Mouse (Mus musculus) neural tube, embryonic 10.5 days (tissue): ENCODE measurements around the gene Hey2.

Source experiments
- DNase-seq: peaks from one replicate; pipeline ENCODE4 v3.0.0-alpha.2; 2017; ENCODE audit warnings: low spot score; ENCODE audit errors: extremely low spot score

Hey2 gene

DNA sequence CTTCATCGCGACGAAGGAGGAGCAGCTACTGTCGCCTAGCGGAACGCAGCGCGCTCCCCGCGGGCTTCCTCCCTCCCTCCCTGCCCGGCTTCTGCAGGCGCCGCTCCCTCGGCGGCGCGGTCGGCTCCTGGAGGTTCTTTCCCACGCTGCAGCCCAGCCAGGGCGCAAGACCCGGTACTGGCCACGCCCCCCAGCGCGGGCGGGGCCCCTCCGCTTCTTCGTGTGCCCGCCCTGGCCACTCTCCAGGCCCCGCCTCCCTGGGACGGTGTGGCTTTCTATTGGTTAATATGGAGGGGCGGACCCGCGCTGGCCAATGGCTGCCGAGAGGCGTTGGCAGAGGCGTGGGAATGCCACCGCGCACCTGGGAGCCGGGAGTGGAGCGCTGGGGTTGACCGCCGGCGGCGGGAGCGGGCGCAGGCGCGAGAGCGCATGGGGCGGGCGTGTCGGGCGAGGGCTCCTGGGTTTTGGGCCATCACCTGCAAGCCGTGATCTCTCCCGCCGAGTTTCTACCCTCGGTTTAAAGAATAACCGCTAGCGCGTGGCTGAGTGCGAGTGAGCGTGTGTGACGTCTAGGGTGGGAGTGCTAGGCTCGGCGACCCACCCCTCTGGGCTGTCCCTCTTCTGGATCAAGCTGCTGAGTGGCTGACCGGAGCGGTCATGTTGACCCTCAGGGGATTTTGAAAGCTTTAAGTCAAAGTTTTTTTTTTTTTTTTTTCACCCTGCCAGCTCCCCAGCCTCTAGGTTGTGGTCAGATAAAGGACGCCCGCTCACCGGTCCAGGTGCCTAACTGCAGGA lies at the start of gene Hey2:
Gene Hey2 (minus strand): TSS at position 159 of the 795 bp plus-strand sequence.
- DNase-seq: peak; percentile 98

DNA sequence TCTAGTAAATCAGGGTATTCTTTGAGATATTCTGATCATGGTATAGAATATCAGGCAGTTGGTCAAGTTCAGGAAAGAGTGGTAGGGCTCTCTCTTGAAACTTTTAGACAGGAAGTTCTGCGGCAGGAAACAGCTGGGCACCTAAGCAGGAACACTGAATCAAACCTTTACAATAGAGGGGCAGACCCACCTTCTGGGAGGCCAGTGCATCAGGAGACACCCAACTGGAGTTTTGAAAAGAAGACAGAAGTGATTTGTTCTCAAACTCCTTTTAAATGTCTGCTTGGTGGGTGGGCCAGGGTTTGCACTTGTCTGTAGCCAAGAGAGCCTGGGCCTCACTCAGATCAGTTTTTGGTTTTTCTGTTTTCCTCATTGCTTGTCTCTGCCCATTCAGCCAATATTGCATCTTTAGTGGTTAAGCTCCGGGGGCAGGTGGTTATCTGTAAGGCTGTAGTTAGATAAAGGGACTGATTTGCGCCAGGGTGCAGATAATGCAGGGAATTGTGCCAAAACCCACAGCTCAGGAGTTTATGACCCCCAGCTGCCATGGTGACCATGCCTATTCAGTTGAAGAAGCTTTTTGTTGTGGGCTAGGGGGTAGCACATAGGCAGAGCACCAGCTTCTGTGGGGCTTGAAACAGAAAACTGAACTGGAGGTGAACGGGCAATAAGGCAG lies 40.6 kb upstream of the Hey2 start:
- no peak for DNase-seq

DNA sequence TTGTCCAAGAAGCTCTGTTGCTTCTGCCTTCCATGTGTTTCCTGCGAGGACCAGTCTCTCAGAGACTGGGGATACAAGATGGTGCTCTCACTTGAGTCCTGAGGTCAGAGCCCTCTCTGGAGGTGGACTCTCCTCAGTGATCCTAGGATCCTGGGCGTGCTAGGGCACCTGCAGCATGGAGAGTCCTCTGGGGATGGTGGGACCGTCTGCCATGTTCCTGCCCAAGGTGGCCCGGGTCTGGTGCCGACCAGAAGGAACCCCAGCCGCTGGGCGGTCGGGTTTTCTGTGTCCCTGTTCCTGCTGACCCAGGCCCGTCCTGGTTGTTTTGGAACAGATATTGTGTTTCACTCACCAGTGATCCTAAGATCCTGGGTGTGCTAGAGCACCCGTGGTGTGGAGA lies 38.5 kb upstream of the Hey2 start:
- DNase-seq: no peak

DNA sequence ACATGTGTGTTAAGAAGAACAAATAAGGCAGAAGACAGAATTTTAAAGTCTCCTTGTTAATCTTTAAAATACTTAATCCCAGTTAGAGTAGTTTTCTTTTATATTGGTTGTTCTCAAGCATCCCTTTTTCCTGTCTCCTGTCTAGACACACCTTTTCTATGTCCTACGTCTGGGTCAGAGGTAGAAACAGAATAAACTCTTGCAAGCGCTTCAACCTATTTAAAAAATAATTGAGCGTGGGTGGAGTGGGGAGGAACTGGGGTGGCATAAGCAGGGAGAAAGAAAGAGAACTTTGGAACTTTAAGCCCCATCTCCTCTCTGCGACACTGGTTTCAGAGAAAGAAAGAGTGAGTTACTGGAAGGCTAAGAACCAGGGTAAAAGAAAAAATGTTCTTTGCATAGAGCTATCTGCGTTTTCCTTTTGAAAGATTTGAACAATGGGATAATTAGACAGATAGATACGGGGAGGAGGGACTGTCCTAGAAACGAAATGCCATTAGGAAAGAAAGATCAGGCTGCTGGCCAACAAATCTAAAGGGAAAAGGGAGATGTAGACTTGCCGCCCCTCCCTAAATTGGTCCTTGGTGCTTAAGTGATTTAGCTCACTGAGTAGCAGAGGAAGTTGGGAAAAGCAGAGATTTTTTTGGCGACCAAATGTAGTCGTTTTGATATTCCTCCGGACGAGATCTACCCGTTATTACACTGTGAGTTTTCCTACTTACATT lies 2.7 kb upstream of the Hey2 start:
- no peak for DNase-seq

DNA sequence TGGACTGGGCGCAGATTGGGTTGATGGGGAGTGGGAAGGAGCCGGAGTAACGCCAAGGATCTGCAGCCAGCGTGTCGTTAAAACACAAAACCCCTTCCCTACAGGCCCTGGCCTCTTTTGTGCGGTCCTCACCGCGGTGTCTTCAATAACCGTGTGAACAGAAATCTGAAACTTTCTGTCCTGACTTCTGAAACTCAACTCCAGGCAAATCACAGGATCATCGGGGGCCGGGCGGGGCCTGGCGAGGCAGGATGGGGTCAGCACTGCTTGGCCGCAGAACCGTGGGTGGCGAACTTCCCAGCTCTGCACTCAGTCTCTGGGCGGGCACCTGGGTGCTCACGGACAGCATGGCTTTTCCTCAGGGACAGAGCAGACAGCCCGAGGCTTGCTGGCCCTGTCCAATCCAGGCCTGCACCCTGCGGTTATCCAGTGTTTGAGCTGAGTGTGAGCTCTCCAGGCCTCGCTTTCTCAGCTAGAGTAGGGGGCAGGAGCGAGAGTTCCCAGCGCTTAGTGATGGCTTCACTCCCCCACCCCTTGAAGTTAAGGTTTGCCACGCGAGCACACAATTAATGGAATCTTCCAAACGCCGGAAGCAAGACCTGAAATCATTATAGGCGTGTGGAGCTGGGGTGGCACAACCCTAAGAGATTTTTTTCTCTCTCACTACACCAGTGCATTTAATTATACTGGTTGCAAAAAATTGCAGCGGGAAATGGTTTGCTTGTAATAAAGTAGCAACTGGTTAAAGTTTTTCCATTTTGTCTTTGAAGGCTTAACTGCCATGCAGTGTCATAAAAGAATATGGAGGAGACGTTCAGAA lies 1.8 kb upstream of the Hey2 start:
- DNase-seq: peak; percentile 74

DNA sequence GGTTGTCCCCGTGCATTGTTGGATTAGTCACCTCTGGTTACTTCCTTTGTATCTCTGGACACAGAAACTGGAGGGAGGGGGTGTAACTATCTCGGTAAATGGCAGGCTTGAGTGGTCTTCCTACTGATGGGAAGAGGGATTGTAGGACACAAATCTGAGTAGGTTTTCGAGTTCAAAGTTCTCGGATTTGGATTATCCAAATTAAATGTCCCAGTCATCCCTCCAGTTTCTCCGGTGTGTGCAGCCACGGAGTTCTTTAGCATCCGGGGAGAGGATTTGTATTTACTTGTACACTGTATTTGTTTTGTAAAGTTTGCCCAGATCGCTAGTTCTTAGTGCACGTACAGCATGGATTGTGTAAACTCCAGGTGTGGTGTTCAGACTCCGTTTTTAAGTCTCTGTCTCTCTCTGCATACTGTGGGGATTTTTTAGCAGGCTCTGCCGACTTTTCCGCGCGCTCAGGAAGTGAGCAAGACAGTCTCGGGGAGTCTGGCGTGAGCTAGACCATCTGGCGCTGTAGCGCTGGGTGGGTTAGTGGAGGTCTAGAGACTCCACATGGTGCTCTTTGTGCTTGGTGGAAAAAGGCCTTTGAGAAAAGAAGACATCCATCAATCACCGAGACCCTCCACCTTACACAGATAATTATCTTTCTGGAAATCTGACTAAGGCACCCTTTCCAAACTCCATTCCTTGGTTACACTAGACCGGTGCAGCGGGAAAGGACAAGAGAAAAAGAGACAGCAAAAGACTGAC lies 1.0 kb upstream of the Hey2 start:
- peak; percentile 63 for DNase-seq

DNA sequence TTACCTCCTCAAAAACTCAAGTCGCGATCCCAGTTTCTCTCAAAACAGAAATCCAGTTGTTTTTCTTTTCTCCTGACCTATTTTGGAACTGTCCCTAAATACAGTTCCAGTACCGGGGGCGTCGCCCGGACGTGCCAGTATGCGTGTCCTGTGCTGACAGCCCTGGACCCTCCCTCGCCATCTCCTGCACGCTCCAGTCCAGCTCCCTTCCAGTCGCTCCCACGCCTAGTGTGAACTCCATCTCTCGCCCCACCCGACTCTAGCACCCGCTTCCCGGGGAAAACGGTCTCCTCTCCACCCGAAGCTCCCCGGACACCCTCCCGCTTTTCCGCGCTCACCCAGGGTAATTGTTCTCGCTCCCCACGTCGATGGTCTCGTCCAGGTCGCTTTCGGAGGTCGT lies 373 bp downstream of the Hey2 start:
- DNase-seq: no peak

DNA sequence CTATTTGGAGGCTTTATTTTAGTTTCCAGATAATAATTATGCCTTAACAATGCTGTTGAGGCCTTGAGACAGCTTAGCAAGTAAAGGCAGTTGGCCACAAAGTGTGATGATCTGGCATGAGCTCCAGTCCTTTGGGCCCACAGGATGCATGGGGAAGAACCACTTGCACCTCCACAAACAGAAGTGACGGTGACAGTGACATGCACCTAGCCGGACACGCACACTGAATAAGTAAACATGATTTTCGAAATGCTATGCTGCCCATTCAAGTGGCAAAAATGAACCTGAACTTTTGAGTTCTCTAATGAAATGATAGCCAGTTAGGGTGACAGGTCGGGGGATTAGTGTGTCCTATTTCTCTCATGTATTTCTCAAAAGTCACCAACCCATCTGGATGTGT lies 1.8 kb downstream of the Hey2 start:
- DNase-seq: no peak

DNA sequence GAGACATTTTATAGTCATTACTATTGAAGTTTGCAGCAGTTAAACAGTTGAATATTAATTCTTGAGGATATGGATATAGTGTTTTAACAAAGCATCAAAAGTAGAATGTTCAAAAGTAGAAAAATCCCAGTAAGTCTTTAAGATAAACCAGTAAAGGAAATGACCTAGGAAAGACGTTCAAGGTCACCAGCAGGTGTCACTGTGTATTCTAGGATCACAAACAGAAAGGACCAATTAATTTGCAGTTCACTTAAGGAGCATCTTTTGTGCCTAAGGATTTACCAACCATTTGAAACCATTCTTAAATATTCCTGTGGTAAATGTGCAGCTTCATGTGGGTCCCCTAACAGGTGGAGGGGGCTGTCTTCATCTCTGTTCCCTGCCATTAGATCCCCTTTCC lies 4.4 kb downstream of the Hey2 start:
- DNase-seq: no peak

DNA sequence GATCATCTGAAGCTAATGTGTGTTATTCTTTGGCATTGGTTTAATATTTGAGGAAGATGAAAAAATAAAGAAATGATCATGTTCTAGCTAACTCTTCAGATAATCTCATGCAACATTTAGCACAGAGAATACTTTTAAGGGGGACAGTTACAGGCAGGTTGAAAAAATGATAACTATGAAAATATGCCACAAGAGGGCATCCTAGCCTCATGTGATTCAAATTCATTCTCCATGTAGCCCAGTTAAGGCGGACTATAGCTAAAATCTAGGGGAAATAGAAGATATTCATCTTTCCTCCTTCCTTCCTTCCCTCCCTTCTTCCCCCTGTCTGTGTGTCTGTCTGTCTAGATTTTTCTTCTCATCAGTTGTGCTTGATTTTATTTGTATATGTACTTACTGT lies 17.6 kb downstream of the Hey2 start:
- DNase-seq: no peak

DNA sequence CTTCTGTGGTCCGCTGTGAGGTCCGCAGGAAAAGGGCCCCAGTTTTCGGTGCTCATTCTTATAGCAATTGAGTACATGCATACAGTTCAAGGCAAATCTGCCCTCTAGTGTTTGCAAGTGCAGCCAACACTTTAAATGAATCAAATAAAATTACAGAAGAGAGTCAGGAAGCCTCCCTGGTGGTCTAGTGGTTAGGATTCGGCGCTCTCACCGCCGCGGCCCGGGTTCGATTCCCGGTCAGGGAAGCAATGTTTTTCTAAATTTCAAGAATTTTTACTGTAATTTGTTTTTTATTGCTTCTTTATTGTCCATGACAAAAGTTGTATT lies 31.7 kb downstream of the Hey2 start:
- DNase-seq: peak; percentile 77

DNA sequence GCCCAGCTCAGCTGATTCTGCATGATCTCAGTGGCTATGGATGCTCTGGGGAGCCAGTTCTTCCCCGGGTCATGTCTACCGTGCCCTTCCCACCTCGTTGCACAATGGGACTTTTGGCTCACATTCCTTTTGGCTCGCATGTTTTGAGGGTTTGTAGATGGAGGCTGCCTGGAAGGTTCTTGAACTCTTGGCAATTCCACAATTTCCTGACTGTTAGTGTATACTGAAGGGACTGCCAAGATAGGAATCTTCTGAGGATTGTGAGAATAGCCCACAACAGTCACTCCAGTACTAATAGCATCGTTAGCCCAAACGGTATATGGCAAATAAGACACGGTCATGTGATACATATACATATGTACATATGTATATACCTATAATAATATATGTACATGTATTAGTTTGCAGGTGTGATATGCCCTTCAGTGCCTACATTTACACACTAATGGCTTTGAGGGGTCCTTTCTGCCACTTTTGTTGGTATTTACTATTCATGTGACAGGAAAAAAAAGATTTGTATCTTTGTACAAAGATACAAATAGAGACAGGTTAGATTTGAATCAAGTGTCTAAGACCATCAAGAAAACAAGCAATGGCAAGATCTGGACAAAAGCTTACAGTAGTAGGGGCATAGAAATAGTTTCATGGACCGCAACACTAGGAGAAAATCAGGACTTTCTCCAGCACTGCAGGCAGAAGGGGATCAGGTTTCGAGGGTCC lies 32.2 kb downstream of the Hey2 start:
- DNase-seq: no peak

DNA sequence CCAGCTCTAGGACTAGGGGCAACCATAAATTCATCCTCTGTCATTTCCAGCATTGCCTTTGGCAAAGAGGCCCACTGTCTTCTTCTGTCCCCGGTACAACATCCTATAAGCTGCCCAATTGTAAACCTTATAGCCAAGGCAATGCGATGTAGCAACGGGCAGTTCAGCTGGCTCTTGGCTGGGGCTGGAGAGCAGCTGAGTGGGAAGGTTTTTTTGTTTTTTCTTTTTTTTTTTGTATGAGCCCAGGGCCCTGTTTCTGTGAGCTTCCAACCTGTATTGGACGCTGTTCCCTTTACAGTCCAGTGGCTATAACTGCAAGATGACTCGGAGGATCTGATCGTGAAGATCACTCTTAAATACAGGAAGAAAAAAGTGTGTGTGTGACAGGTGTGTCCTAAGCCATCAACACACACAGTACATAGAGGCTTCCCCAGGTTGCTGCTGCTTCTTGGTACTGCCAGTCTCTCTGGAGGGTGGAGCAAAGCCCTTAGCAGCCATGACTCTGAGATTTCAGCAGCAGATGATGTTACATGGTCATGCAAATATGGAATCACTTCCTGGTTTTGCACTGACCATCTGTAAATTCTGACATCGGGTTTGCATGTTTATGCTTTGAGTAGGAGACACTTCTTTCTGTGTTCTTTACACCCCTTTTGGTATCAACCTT lies 38.9 kb downstream of the Hey2 start:
- DNase-seq: no peak

DNA sequence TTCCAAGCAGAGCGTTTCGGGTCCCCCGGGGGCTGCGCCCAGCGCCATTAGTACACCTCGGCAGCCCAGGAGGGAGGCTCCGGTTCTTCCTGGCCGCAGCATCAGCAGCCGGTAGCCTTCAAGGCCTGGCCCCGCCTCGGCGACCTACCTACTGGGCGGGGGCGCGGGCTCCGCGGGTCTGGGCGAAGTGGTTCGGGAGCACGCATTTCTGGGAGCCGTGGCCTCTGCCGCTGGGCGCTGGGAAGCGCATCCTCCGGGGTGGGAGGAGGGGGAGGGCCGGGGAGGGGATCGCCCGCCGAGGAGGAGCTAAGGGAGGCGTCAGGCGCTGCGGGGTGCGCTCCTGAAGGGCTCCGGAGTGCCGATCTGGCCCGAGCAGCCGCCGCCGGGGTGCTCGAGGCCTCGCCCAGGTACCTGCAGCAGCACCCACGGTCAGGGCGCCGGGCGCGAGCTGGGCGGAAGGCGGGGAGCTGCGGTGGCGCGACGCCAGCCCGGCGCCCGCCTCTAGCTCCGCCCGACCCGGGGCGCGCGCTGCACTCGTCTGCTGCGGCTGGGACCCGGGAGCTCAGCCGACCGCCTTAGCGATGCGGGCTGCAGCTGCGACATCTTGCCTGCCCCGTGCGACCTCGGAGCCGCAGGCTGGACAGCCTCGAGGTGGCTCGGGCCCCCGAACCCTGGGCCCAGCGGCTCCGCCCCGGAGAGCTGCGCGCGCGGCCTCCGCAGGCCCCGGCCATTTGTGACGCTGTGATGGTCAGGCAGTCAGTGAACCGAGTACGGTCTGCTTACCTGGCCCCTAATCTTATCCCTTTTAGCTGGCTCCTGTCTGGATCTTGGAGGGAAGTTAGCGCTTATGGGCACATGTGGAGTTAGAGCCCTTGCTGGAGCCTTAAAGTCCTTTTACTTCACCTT lies 39.7 kb downstream of the Hey2 start, which contains the start of gene Ncoa7:
Gene Ncoa7 (minus strand): TSS at position 646 of the 906 bp plus-strand sequence.
- DNase-seq: peak; percentile 86

DNA sequence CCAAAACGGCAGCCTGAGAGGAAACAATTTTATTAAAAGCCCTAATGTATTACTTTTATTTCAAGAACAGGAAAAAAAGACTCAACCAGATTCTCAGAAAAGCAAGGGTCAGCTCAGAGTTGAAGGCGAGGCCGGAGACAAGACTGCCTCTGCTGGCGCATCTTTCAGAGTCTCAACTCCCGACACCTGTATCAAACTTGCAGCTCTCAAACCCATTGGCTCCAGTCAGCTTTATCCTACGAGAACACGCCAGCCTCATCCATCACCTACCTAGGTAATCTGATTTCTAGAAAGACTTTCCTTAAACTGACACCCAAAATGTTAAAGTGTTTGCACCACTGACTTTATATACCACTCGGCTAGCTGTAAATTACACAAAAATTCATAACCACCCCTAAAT lies 40.6 kb downstream of the Hey2 start:
- peak; percentile 33 for DNase-seq

DNA sequence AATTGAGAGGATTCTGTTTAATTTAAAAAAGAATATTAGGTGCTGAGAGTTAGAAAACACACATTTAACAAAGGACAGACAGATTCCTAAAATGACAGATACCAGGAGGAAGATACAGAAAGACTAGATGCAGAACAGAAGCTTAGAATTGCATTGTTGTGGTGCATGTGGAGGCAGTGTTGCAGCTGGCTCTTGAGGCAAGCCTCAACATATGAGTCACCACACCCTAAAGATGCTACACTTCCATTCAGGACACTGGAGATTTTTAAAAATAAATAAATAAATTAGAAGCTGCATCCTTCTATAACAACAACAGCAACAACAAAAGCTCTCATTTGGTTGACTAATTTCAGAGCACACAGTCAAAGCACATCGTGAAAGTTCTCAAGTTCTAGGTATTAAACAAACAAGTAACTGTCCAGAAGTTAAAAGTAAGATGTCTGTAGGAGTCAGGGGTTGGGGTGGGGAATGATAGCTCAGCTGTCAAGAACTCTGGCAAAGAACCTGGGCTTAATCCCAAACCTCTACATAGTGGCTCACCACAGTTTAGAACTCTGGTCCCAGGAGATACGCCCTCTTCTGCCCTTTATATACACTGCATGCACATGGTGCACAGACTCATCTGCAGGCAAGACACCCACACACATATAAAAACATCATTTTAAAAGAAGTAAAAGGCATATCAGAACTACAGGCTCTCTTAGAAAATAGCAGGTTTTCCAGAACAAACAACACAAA lies 42.7 kb downstream of the Hey2 start:
- no peak for DNase-seq

DNA sequence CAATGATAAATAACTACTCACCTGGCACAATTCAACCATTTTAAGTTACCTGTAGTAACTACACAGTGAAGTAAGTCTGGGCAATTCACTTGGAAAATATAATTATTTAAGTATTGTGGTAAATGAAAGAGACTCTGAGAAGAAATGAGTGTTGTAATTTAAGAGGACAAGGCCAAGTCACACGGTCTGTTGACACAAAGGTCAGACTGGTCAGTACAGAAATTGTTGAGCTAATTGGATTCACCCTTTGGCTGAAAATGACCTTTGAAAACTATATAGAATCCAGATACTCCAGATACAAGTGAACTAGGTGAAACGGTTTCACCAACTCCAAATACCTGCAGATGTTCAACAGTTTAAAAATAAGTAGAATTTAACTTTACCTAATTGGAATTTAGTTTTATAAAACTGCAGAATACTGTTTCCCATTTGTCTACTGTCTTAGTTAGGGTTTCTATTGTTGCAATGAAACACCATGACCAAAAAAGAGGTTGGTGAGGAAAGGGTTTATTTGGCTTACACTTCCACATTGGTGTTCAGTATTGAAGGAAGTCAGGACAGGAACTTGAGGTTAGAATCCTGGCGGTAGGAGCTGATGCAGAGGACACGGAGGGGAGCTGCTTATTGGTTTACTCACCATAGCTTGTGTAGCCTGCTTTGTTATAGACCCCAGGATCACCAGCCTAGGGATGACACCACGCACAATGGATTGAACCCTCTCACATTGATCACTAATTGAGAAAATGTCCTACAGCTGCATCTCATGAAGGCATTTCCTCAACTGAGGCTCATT lies 45.9 kb downstream of the Hey2 start:
- DNase-seq: no peak
